Mouse (Mus musculus): ENCODE results near the gene Epha2. TPM values are rescaled to one million over a fixed set of nuclear protein-coding genes. Genes with fewer than 3 reads are reported as not detected.
A peak's percentile ranks its signal among the peaks of the same experiment; 100 is the strongest.

Gene Epha2
- polyA plus RNA-seq, 1 experiment from 2014 or later = 2.9 TPM

DNA sequence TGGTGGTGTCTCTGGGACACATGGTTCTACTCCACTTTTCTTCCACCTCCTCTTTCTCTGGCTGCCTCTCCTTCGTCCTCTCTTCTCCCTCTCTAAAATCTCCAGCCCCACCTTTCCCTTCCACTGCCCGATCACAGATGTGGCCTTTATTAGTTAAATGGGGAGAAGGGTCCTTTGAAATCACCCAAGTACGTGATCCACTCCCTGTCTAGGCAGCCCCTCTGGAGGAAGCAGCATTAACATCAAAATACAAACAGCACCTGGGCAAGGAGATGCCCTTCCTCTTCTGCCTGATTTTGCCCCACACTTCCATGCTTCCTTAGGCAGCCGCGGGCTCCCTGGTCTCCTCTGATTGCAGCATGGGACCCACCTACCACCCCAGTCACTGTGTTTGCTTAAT is 18.4 kb upstream of the Epha2 start:
- Histone ChIP-seq H3K4me2 (no peak overlapping the region), H3K9ac (ENCODE audit: low read depth, low read length) (no peak overlapping the region), H3K27ac (ENCODE audit: low read depth, low read length) (no peak overlapping the region), H3K27me3 (replicated peaks; ENCODE audit: control insufficient read depth, insufficient read depth, low read length) (peaks cover 26% of the 10 kb centered on the region), H3K4me1 (replicated peaks; ENCODE audit: control insufficient read depth, insufficient read depth, low read length) (peaks cover 36% of the 10 kb centered on the region), H3K9me3 (ENCODE audit: control insufficient read depth, low read length) (no peaks in the 10 kb centered on the region), H3K36me3 (ENCODE audit: control insufficient read depth, insufficient read depth, low read length) (no peaks in the 10 kb centered on the region), H3K4me3 (ENCODE audit: low read depth, low read length) (no peak overlapping the region)
- ATAC-seq (replicated peaks; ENCODE audit: low FRiP score) = no peak
- WGBS = 55% methylated on average over 5 of the region's 5 CpGs
- DNase-seq (ENCODE audit: low spot score) = no peak

DNA sequence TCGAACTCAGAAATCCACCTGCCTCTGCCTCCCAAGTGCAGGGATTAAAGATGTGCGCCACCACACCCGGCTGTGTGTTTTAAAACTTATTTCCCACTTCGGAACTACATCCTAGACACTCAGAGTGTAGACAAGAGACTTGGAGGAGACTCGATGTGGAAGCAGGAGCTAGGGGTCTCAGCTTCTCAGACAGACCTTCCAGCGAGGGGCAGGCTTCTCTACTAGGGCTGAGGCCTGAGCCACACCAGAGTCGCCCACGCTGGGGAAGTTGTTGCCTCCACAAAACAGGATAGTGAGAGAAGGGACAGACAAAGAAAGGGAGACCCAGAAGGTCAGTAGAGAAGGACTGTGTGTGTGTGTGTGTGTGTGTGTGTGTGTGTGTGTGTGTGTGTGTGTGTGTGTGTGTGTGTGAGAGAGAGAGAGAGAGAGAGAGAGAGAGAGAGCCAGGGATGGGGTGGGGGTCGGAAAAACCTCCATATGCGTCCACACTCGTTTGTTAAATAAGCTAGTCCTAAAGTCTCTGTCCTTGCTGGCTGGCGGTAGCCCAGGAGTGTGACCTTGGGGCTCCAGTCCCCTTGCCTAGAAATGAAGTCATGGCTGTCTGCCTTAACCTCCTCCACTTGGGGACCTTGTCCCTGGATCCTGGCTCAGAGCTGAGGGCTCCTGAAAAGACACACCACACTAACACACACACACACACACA is 17.7 kb upstream of the Epha2 start:
- ATAC-seq (replicated peaks; ENCODE audit: low FRiP score) (no peak), DNase-seq (ENCODE audit: low spot score) (no peak)
- Histone ChIP-seq H3K4me3 (ENCODE audit: low read depth, low read length) (no peak overlapping the region), H3K9me3 (ENCODE audit: control insufficient read depth, low read length) (no peaks in the 10 kb centered on the region), H3K27ac (ENCODE audit: low read depth, low read length) (no peak overlapping the region), H3K4me2 (no peak overlapping the region), H3K27me3 (replicated peaks; ENCODE audit: control insufficient read depth, insufficient read depth, low read length) (peaks cover 33% of the 10 kb centered on the region), H3K4me1 (replicated peaks; ENCODE audit: control insufficient read depth, insufficient read depth, low read length) (peaks cover 38% of the 10 kb centered on the region), H3K9ac (ENCODE audit: low read depth, low read length) (no peak overlapping the region), H3K36me3 (ENCODE audit: control insufficient read depth, insufficient read depth, low read length) (no peaks in the 10 kb centered on the region)
- 66% methylated on average over 12 of the region's 12 CpGs for WGBS

DNA sequence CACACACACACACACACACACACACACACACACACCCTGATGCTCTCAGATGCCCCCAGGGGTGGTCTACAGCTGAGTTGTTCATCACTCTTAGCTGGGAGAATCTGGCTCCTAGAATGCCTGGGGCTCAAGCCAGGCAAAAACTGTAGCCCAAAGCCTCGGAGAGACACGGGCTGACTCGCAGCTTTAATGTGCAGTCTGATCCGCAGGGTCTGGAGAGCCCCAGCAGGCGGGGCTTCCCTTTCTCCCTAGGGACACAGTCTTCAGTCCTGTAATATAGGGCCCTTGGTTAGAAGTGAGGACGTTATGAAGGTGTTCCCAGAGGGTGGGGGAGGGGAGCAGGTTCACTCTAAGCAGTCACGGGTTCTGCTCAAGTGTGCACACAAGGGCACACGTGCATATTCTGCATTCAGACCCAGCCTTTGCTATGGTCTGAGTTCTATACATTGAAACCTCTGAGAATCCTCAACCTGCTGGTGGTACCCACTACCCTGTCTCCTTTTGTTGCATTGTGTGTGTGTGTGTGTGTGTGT is 17.1 kb upstream of the Epha2 start:
- Histone ChIP-seq H3K9me3 (ENCODE audit: control insufficient read depth, low read length) (no peaks in the 10 kb centered on the region), H3K4me3 (ENCODE audit: low read depth, low read length) (no peak overlapping the region), H3K4me2 (no peak overlapping the region), H3K4me1 (replicated peaks; ENCODE audit: control insufficient read depth, insufficient read depth, low read length) (peaks cover 34% of the 10 kb centered on the region), H3K36me3 (ENCODE audit: control insufficient read depth, insufficient read depth, low read length) (no peaks in the 10 kb centered on the region), H3K9ac (ENCODE audit: low read depth, low read length) (no peak overlapping the region), H3K27ac (ENCODE audit: low read depth, low read length) (no peak overlapping the region), H3K27me3 (replicated peaks; ENCODE audit: control insufficient read depth, insufficient read depth, low read length) (peaks cover 38% of the 10 kb centered on the region)
- WGBS = 36% methylated on average over 8 of the region's 8 CpGs
- DNase-seq (ENCODE audit: low spot score) = no peak
- ATAC-seq (replicated peaks; ENCODE audit: low FRiP score) = no peak

DNA sequence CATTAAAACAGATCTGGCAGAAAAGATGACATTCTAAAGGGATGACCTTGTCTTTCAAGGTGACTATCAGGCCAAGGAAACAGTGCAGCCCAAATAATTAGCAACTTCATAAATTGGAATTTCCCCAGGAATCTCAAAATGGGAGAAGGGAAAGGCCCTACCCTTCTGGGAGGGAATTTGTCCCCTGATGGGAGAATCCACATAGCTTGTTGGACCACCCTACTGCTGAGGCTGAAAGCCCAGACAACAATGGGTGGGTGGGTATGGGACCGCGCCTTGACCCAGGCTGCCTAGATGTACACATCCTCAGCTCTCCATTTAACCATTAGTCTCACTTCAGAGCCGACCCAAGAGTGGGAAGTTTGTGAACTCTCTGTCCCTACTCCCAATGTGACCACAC is 16.6 kb upstream of the Epha2 start:
- 69% methylated on average over 3 of the region's 3 CpGs for WGBS
- Histone ChIP-seq H3K27ac (ENCODE audit: low read depth, low read length) (no peak overlapping the region), H3K9me3 (ENCODE audit: control insufficient read depth, low read length) (no peaks in the 10 kb centered on the region), H3K9ac (ENCODE audit: low read depth, low read length) (no peak overlapping the region), H3K36me3 (ENCODE audit: control insufficient read depth, insufficient read depth, low read length) (no peaks in the 10 kb centered on the region), H3K4me1 (replicated peaks; ENCODE audit: control insufficient read depth, insufficient read depth, low read length) (peaks cover 34% of the 10 kb centered on the region), H3K4me3 (ENCODE audit: low read depth, low read length) (no peak overlapping the region), H3K27me3 (replicated peaks; ENCODE audit: control insufficient read depth, insufficient read depth, low read length) (peaks cover 40% of the 10 kb centered on the region), H3K4me2 (no peak overlapping the region)
- no peak for ATAC-seq (replicated peaks; ENCODE audit: low FRiP score)
- no peak for DNase-seq (ENCODE audit: low spot score)

DNA sequence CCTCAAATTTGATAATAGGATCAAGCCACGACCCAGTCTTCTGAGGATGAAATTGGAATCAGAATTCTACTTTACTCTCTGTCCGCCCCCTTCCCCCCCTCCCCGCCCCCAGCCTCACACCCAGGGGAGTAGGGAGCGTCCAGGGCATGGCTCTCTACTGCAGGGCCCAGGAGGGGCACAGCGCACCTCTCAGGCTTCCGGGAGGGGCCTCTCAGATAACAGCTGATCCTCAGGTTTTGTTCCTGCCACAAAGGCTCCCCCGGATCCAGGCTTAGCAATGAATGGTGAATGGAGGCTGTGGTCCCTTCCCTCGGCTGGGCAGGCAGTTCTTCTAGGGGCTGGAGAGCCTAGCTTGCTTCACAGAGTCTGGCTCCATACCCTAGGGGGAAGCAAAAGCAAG is 15.9 kb upstream of the Epha2 start:
- DNase-seq (ENCODE audit: low spot score) = no peak
- Histone ChIP-seq H3K4me1 (replicated peaks; ENCODE audit: control insufficient read depth, insufficient read depth, low read length) (peaks cover 34% of the 10 kb centered on the region), H3K4me2 (no peak overlapping the region), H3K27me3 (replicated peaks; ENCODE audit: control insufficient read depth, insufficient read depth, low read length) (peaks cover 45% of the 10 kb centered on the region), H3K9ac (ENCODE audit: low read depth, low read length) (no peak overlapping the region), H3K4me3 (ENCODE audit: low read depth, low read length) (no peak overlapping the region), H3K9me3 (ENCODE audit: control insufficient read depth, low read length) (no peaks in the 10 kb centered on the region), H3K27ac (ENCODE audit: low read depth, low read length) (no peak overlapping the region), H3K36me3 (ENCODE audit: control insufficient read depth, insufficient read depth, low read length) (no peaks in the 10 kb centered on the region)
- WGBS = 38% methylated on average over 8 of the region's 8 CpGs
- ATAC-seq (replicated peaks; ENCODE audit: low FRiP score) = no peak

DNA sequence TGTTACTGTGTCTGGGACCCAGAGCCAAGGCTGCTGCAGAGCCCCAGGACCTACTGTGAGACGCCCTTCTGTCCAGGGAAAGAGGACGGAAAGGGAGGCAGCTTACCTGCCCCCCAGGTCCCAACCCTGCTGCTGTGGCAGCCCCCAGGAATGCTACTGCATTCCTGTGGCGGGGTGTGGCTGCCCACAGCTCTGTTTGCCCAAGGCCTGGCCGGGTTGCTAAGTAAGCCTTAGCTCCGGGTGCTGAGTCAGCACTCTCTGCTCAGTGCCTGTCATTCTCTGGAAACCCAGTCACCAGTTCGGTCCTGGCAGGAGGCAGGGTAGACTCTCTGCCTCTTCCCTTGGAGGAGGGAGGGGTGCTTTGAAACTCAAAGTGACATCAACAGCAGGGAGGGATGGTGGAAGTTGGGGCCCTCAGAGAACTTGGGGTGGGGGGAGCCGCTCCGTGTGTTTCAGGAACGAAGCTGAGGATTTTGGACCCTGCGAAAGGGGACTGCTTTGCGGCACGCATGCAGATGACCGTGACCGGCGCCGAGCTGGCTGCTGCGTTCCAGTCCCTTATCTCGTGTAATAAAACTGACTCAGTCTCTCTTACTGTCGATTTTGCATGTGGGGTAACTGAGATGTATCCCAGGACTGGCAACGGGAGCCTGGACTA is 14.1 kb upstream of the Epha2 start:
- no peak overlapping the region for H3K9ac ChIP-seq (ENCODE audit: low read depth, low read length)
- no peak for ATAC-seq (replicated peaks; ENCODE audit: low FRiP score)
- WGBS = 7% methylated on average over 20 of the region's 20 CpGs
- no peak for DNase-seq (ENCODE audit: low spot score)
- H3K4me1 ChIP-seq (replicated peaks; ENCODE audit: control insufficient read depth, insufficient read depth, low read length) = peaks cover 23% of the 10 kb centered on the region
- peaks cover 63% of the 10 kb centered on the region for H3K27me3 ChIP-seq (replicated peaks; ENCODE audit: control insufficient read depth, insufficient read depth, low read length)
- H3K27ac ChIP-seq (ENCODE audit: low read depth, low read length) = no peak overlapping the region
- no peaks in the 10 kb centered on the region for H3K9me3 ChIP-seq (ENCODE audit: control insufficient read depth, low read length)
- no peaks in the 10 kb centered on the region for H3K36me3 ChIP-seq (ENCODE audit: control insufficient read depth, insufficient read depth, low read length)
- no peak overlapping the region for H3K4me3 ChIP-seq (ENCODE audit: low read depth, low read length)
- peak overlapping the region; percentile 46 for H3K4me2 ChIP-seq

DNA sequence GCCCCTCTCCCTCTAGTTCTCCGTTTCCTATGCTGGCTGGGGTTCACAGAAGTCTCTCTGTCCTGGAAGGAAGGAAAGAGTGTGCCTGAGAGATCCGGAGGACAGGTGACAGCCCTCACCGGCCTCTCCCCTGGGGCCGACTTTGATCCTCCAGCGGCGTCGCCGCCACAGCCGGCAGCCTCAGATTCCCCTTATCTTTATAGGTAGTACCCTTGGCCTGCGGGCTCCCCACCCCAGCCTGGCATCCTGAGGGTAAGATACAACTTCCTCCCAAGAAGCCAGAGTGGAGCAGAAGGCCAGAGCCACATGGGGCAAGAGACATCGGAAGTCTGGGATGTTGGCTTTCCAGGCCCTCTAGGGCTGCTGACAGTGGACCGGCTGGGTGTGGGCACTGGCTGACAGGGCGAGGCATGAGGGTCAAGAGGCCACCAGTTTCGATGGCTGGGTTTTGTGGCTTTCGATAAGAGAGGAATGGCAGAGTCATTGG is 13.5 kb upstream of the Epha2 start:
- Histone ChIP-seq H3K9ac (ENCODE audit: low read depth, low read length) (no peak overlapping the region), H3K27me3 (replicated peaks; ENCODE audit: control insufficient read depth, insufficient read depth, low read length) (peaks cover 69% of the 10 kb centered on the region), H3K27ac (ENCODE audit: low read depth, low read length) (no peak overlapping the region), H3K4me2 (peak overlapping the region; percentile 46), H3K9me3 (ENCODE audit: control insufficient read depth, low read length) (no peaks in the 10 kb centered on the region), H3K4me1 (replicated peaks; ENCODE audit: control insufficient read depth, insufficient read depth, low read length) (peaks cover 20% of the 10 kb centered on the region), H3K4me3 (ENCODE audit: low read depth, low read length) (no peak overlapping the region), H3K36me3 (ENCODE audit: control insufficient read depth, insufficient read depth, low read length) (no peaks in the 10 kb centered on the region)
- no peak for DNase-seq (ENCODE audit: low spot score)
- WGBS = 2% methylated on average over 15 of the region's 15 CpGs
- ATAC-seq (replicated peaks; ENCODE audit: low FRiP score) = 0 out of 2 replicates have a peak, but pooled peaks have one; percentile 33

DNA sequence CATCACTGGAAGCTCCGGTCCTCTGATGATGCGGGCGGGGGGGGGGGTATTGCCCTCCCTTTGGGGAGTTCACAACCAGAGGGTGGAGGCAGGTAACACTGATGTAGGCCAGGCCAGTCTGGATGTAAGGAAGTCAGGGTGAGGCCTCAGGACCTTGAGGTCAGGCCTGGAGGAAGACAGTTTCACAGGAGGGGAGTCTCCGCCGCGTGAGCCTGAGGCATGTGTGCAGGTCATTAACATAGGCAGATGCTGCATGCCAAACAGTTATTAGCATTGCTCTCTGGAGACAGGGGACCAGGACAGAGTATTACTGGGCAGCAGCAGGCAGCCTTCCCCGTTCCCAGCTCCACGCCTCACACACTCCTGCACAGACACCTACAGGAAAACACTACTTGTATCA is 12.9 kb upstream of the Epha2 start:
- H3K9me3 ChIP-seq (ENCODE audit: control insufficient read depth, low read length) = no peaks in the 10 kb centered on the region
- WGBS = 39% methylated on average over 8 of the region's 8 CpGs
- peaks cover 23% of the 10 kb centered on the region for H3K4me1 ChIP-seq (replicated peaks; ENCODE audit: control insufficient read depth, insufficient read depth, low read length)
- no peak overlapping the region for H3K27ac ChIP-seq (ENCODE audit: low read depth, low read length)
- no peak overlapping the region for H3K4me2 ChIP-seq
- H3K4me3 ChIP-seq (ENCODE audit: low read depth, low read length) = no peak overlapping the region
- H3K27me3 ChIP-seq (replicated peaks; ENCODE audit: control insufficient read depth, insufficient read depth, low read length) = peaks cover 75% of the 10 kb centered on the region
- DNase-seq (ENCODE audit: low spot score) (no peak), ATAC-seq (replicated peaks; ENCODE audit: low FRiP score) (no peak)
- no peaks in the 10 kb centered on the region for H3K36me3 ChIP-seq (ENCODE audit: control insufficient read depth, insufficient read depth, low read length)
- H3K9ac ChIP-seq (ENCODE audit: low read depth, low read length) = no peak overlapping the region
